In genomic region chr3:103840946-103841345, GRCm38 (mm10) we compare ENCODE assay signal across 9 mouse cellular contexts. TPM values are rescaled to one million over a fixed set of nuclear protein-coding genes. Genes with fewer than 3 reads are reported as not detected.
"Had no signal": no experiment of that assay in that cellular context is flagged by ENCODE, and none has a peak within 500 bp of the region (broad histone marks: within the 10 kb centered on the region; RNA-seq: fewer than 3 reads in every experiment).

No protein-coding gene starts in this region.

RNA-seq across cellular contexts. Expression of gene Bcl2l15, which starts 8.5 kb away (rescaled TPM):
- polyA plus RNA-seq: lung, embryonic 14.5 days; lung, embryonic 16.5 days; midbrain, embryonic 10.5 days; neural tube, embryonic 12.5 days had no signal

RNA-seq across cellular contexts. Expression of gene Gm43064, which starts 31.6 kb away (rescaled TPM):
- total RNA-seq: megakaryocyte-erythroid progenitor cell, adult 5-6 weeks; monocyte, adult 5-6 weeks; neutrophil, adult 5-6 weeks had no signal
- polyA plus RNA-seq: midbrain, embryonic 12.5 days; midbrain, embryonic 14.5 days had no signal
